Mouse (Mus musculus) C2C12 (cell line): Measurements from ENCODE around the gene Mpzl2.

ENCODE experiments used
- CTCF ChIP-seq: IDR thresholded peaks from one replicate; pipeline ENCODE4 v1.5.1; 2011; ENCODE audit not compliant: control insufficient read depth, insufficient read depth, insufficient read length
- MAX ChIP-seq: IDR thresholded peaks from one replicate; pipeline ENCODE4 v1.6.1; 2011; ENCODE audit warnings: mild to moderate bottlenecking, control low read depth
- MYOG ChIP-seq: IDR thresholded peaks from one replicate; pipeline ENCODE4 v1.6.1; 2011; ENCODE audit not compliant: control insufficient read depth, insufficient read length; ENCODE audit errors: extremely low read depth
- USF1 ChIP-seq: IDR thresholded peaks from one replicate; pipeline ENCODE4 v1.6.1; 2011; ENCODE audit warnings: low read depth, mild to moderate bottlenecking, control low read depth, moderate library complexity

DNA sequence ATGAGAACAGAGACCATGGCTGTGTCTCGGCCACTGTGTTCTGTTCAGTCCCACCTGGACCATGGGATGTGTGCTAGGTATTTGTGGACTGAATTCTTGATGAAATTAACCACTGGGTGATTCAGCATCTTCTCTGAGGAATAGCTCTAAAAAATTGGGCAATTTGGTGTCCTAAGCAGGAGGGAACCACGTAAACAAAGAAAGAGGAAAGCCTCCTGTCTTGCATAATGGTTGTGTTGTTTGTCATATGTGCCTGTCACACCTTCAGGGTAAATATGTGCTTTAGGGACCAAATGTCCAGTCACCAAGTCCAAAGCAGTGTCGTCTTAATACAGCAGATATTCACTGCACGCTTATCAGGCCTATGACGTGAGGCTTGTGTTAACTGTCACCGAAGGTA is 24.8 kb downstream of the Mpzl2 start:
- TF ChIP-seq CTCF, result no peak
- TF ChIP-seq MAX, result no peak
- no peak for TF ChIP-seq MYOG
- no peak for TF ChIP-seq USF1
